Mouse (Mus musculus) CH12.LX (cell line): ENCODE results near the gene Pdxdc1.
A peak's percentile ranks its signal among the peaks of the same experiment; 100 is the strongest.

Source experiments
- CHD1 ChIP-seq: IDR thresholded peaks from 2 replicates; pipeline ENCODE4 v1.6.1; 2012; ENCODE audit warnings: low read depth, low read length, improper control_type of control experiment, inconsistent platforms
- CTCF ChIP-seq, 2 experiments: IDR thresholded peaks in 1 of 2; conservative IDR thresholded peaks in 1 of 2; 2 replicates each; pipeline ENCODE4 v1.5.1; 2011 to 2012; ENCODE audit warnings: low read depth in 2 of 2, low read length in 2 of 2, improper control_type of control experiment in 1 of 2, inconsistent platforms in 1 of 2, mild to moderate bottlenecking in 1 of 2, moderate library complexity in 1 of 2
- MAFK ChIP-seq: IDR thresholded peaks from 2 replicates; pipeline ENCODE4 v1.6.1; 2011; ENCODE audit warnings: low read length, improper control_type of control experiment; ENCODE audit not compliant: insufficient replicate concordance
- POLR2A ChIP-seq: IDR thresholded peaks from 2 replicates; pipeline ENCODE4 v1.6.1; 2011; ENCODE audit warnings: low read depth, mild to moderate bottlenecking, improper control_type of control experiment, low read length
- POLR2AphosphoS2 ChIP-seq: IDR thresholded peaks from 2 replicates; pipeline ENCODE4 v1.6.1; 2011; ENCODE audit warnings: low read depth, low read length, improper control_type of control experiment
- RAD21 ChIP-seq: IDR thresholded peaks from 2 replicates; pipeline ENCODE4 v1.6.1; 2011; ENCODE audit warnings: low read depth, mild to moderate bottlenecking, low read length, improper control_type of control experiment, moderate library complexity
- USF1 ChIP-seq: IDR thresholded peaks from 2 replicates; pipeline ENCODE4 v1.6.1; 2014; ENCODE audit warnings: low read depth, mild to moderate bottlenecking, inconsistent platforms, low read length, improper control_type of control experiment
- USF2 ChIP-seq: conservative IDR thresholded peaks from 2 replicates; pipeline ENCODE4 v1.6.1; 2011; ENCODE audit warnings: low read depth, low read length, improper control_type of control experiment

DNA sequence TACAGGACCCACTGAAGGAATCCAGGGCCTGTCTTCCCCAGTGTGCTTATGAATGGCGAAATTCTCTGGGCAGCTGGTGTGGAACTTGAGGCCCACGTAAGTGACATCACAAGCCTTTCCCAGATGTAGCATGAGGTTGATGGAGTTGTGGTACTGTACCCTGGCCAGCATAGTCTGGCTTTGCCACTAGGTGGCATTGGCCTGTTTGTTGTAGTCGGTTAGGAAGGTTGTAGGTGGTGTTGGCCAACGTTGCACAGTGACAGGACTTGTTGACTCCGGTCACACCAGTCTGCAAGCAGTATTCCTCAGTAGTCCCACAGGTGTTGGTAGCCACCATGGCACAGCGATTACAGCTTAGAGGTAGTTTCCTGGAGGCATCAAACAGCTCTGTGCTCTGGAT, 18.1 kb upstream of the Pdxdc1 start:
- TF ChIP-seq CTCF (conservative IDR thresholded peaks at IDR 0.05 in 1 of 2, IDR thresholded peaks at IDR 0.05 in 1 of 2; ENCODE audit: low read depth in 2 of 2, low read length in 2 of 2), result peak; percentile 33 to 66; a peak in 2 of 4 replicates
- no peak for TF ChIP-seq POLR2A
- peak; percentile 55 for TF ChIP-seq RAD21
- TF ChIP-seq MAFK, result no peak
- TF ChIP-seq POLR2AphosphoS2, result no peak
- no peak for TF ChIP-seq USF1
- no peak for TF ChIP-seq CHD1
- no peak for TF ChIP-seq USF2
